Mouse (Mus musculus) small intestine, adult 2 months (tissue): ENCODE measurements around the gene Cyp2c37. TPM values are rescaled to one million over a fixed set of nuclear protein-coding genes. Genes with fewer than 3 reads are reported as not detected.
"Not testable (repeated sequence)": the region's sequence is repeated elsewhere in the genome, so short reads cannot be mapped to it uniquely, and the experiment has no call there.

Source experiments
- H3K27ac ChIP-seq: fragments of 200-500 bp; 2 replicates; pipeline ENCODE4 v1.5.1; 2012; ENCODE audit warnings: low read depth, low read length, control low read depth, inconsistent platforms; ENCODE audit not compliant: insufficient read depth
- H3K27me3 ChIP-seq: fragments of 200-500 bp; 2 replicates; pipeline ENCODE4 v1.6.1; 2012; ENCODE audit warnings: mild to moderate bottlenecking, moderate library complexity, low read length, inconsistent platforms; ENCODE audit not compliant: control insufficient read depth, insufficient read depth
- H3K36me3 ChIP-seq: fragments of 200-500 bp; 2 replicates; pipeline ENCODE4 v1.6.1; 2012; ENCODE audit warnings: mild to moderate bottlenecking, low read length, control low read depth, inconsistent platforms; ENCODE audit not compliant: control insufficient read depth, insufficient read depth
- H3K4me1 ChIP-seq: fragments of 200-500 bp; 2 replicates; pipeline ENCODE4 v1.6.1; 2012; ENCODE audit warnings: low read length, inconsistent platforms, mixed read lengths; ENCODE audit not compliant: control insufficient read depth, insufficient read depth, insufficient read length
- H3K4me3 ChIP-seq: fragments of 200-500 bp; 2 replicates; pipeline ENCODE4 v1.5.1; 2012; ENCODE audit warnings: low read depth, mild to moderate bottlenecking, control low read depth, inconsistent platforms, low read length, moderate library complexity
- CTCF ChIP-seq: fragments of 200-500 bp; IDR thresholded peaks from 2 replicates; pipeline ENCODE4 v1.5.1; 2012; ENCODE audit warnings: low read depth, mild to moderate bottlenecking, control low read depth, inconsistent platforms, low read length, moderate library complexity, mixed read lengths; ENCODE audit not compliant: insufficient replicate concordance, insufficient read length; ENCODE audit errors: extremely low read depth
- POLR2A ChIP-seq: fragments of 200-500 bp; IDR thresholded peaks from 2 replicates; pipeline ENCODE4 v1.6.1; 2012; ENCODE audit warnings: low read depth, mild to moderate bottlenecking, control low read depth, inconsistent platforms, low read length, moderate library complexity
- WGBS: fragments of 180-500 bp; shearing (Covaris S2); methylation state at CpG from one replicate; pipeline ENCODE4 v1.1.7; 2018; 5-methylcytosine and 5-hydroxymethylcytosine counted together
- polyA plus RNA-seq: library from polyadenylated mRNA; depleted of rRNA; stranded (reverse); fragments of >200 nt; gene quantifications from 2 replicates; pipeline ENCODE4 v1.2.3, GENCODE M21; 2012; rRNA removed

The Cyp2c37 gene
- polyA plus RNA-seq: not detected in 2 replicates

GRCm38 (mm10) chr19:39992140-39992539 is at the start of gene Cyp2c37:
Gene Cyp2c37 (plus strand): TSS chr19:39992424.
- H3K4me3 ChIP-seq, H3K4me1 ChIP-seq, H3K27ac ChIP-seq, H3K27me3 ChIP-seq, H3K36me3 ChIP-seq: not testable (repeated sequence)
- WGBS: 93% methylated on average over 1 of the region's 1 CpGs

- not testable (repeated sequence) for H3K4me3 ChIP-seq, H3K27ac ChIP-seq, H3K27me3 ChIP-seq, H3K36me3 ChIP-seq, H3K4me1 ChIP-seq
Measured at GRCm38 (mm10) chr19:39960861-39961260, 31.4 kb upstream of the Cyp2c37 start.

DNA sequence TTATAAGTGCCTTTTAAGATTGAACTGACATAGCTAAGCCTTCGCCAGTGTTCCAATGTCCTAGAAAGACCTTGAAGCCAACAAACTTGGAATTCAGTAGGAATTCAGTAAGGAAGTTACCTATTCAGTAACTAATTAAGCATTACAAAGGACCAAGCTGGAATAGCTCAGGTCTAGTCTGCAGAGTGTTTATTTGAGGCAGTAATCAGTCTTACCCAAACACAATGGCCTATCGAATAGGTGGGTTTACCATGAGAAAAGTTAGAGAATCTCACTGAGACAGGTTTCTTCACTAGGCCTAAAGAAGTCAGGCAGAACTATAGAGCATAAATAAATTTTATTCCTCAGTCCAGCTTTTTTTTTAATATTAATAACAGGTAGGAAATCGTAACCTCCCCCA is 21.1 kb upstream of the Cyp2c37 start:
- not testable (repeated sequence) for H3K4me3 ChIP-seq, H3K27me3 ChIP-seq, H3K4me1 ChIP-seq, H3K36me3 ChIP-seq, H3K27ac ChIP-seq
- WGBS: 89% methylated on average over 3 of the region's 3 CpGs

DNA sequence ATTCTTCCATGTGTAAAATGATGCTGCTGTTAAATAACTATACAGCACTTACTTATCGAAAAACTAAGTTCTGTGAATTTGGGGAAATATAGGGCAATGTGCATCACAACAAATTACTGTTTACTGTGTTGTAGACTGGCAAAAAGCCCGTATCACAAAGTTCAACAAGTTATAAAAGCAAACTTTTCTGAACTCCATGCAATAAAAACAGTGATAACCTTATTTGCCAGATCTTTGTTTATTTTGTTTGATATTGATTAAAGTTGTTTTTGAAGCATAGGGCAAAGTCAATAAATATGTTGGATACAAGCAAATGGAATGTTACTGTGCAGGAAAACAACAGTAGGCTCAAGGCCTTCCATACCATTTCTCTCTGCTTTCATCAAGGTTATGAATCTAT is 2.8 kb upstream of the Cyp2c37 start:
- Histone ChIP-seq H3K4me1 (no peaks in the 10 kb centered on the region), H3K4me3 (no peak overlapping the region), H3K36me3 (no peaks in the 10 kb centered on the region), H3K27ac (no peak overlapping the region), H3K27me3 (no peaks in the 10 kb centered on the region)
- TF ChIP-seq POLR2A (no peak), CTCF (no peak)
- 43% methylated on average over 2 of the region's 2 CpGs for WGBS

Other genes with a start within 250 kb of the Cyp2c37 start
- gene Cyp2c40, start 179.6 kb upstream of the Cyp2c37 start, polyA plus RNA-seq: not detected in 2 replicates
- gene Cyp2c69, start 105.6 kb upstream of the Cyp2c37 start, polyA plus RNA-seq: not detected in 2 replicates
- not detected in 2 replicates for gene Cyp2c54, start 81.4 kb downstream of the Cyp2c37 start, polyA plus RNA-seq
- gene Cyp2c50, start 97.3 kb downstream of the Cyp2c37 start, polyA plus RNA-seq: not detected in 2 replicates
- gene Cyp2c70, start 194.9 kb downstream of the Cyp2c37 start, polyA plus RNA-seq: not detected in 2 replicates